Mouse (Mus musculus): ENCODE measurements at regions not wholly inside any gene's neighbourhood (a gene's known extent, or its start where the extent isn't known, plus 50 kb on each side); places are given as distances from the start of the nearest gene placed in this dataset.
A peak's percentile ranks its signal among the peaks of the same experiment; 100 is the strongest.

GRCm38 (mm10) chr19:21150849-21151248 is 121.2 kb upstream of the Zfand5 start:
- no peak for DNase-seq (ENCODE audit: extremely low spot score in 1 of 2, low spot score in 1 of 2)

GRCm38 (mm10) chr19:21150241-21150640 is 121.8 kb upstream of the Zfand5 start:
- no peak for DNase-seq (ENCODE audit: extremely low spot score in 1 of 2, low spot score in 1 of 2)

GRCm38 (mm10) chr19:21146860-21147390 is 125.2 kb upstream of the Zfand5 start:
- no peak for DNase-seq (ENCODE audit: extremely low spot score in 1 of 2, low spot score in 1 of 2)

- no peak for DNase-seq (ENCODE audit: extremely low spot score in 1 of 2, low spot score in 1 of 2)
These were observed 127.3 kb upstream of the Zfand5 start for GRCm38 (mm10) chr19:21144659-21145283.

GRCm38 (mm10) chr19:21143970-21144595 is 128.0 kb upstream of the Zfand5 start:
- no peak for DNase-seq (ENCODE audit: extremely low spot score in 1 of 2, low spot score in 1 of 2)

- no peak for DNase-seq (ENCODE audit: extremely low spot score in 1 of 2, low spot score in 1 of 2)
These were observed 131.6 kb upstream of the Zfand5 start for GRCm38 (mm10) chr19:21140456-21140855.

GRCm38 (mm10) chr19:21138998-21139495 is 133.0 kb upstream of the Zfand5 start:
- DNase-seq (ENCODE audit: extremely low spot score in 1 of 2, low spot score in 1 of 2), result no peak

- DNase-seq (ENCODE audit: extremely low spot score in 1 of 2, low spot score in 1 of 2), result no peak
These were observed 135.3 kb upstream of the Zfand5 start for GRCm38 (mm10) chr19:21136756-21137155.

GRCm38 (mm10) chr19:21135998-21136380 is 136.1 kb upstream of the Zfand5 start:
- DNase-seq (ENCODE audit: extremely low spot score in 1 of 2, low spot score in 1 of 2), result no peak

- peak in 1 of 2 experiments; percentile 13 for DNase-seq (ENCODE audit: extremely low spot score in 1 of 2, low spot score in 1 of 2)
These were observed 136.6 kb upstream of the Zfand5 start for GRCm38 (mm10) chr19:21135297-21135997.

- DNase-seq (ENCODE audit: extremely low spot score in 1 of 2, low spot score in 1 of 2), result no peak
These were observed 142.4 kb upstream of the Zfand5 start for GRCm38 (mm10) chr19:21129653-21130052.

GRCm38 (mm10) chr19:21127079-21127745 is 144.9 kb upstream of the Zfand5 start:
- no peak for DNase-seq (ENCODE audit: extremely low spot score in 1 of 2, low spot score in 1 of 2)

- no peak for DNase-seq (ENCODE audit: extremely low spot score in 1 of 2, low spot score in 1 of 2)
These were observed 145.4 kb upstream of the Zfand5 start for GRCm38 (mm10) chr19:21126670-21127069.

- no peak for DNase-seq (ENCODE audit: extremely low spot score in 1 of 2, low spot score in 1 of 2)
These were observed 152.6 kb upstream of the Zfand5 start for GRCm38 (mm10) chr19:21119477-21119876.

- no peak for DNase-seq (ENCODE audit: extremely low spot score in 1 of 2, low spot score in 1 of 2)
These were observed 153.3 kb upstream of the Zfand5 start for GRCm38 (mm10) chr19:21118782-21119181.

GRCm38 (mm10) chr19:21115693-21116092 is 156.4 kb upstream of the Zfand5 start:
- DNase-seq (ENCODE audit: extremely low spot score in 1 of 2, low spot score in 1 of 2), result no peak

- DNase-seq (ENCODE audit: extremely low spot score in 1 of 2, low spot score in 1 of 2), result no peak
These were observed 157.8 kb upstream of the Tmc1 start for GRCm38 (mm10) chr19:21111836-21112235.

- DNase-seq (ENCODE audit: extremely low spot score in 1 of 2, low spot score in 1 of 2), result no peak
These were observed 154.3 kb upstream of the Tmc1 start for GRCm38 (mm10) chr19:21108311-21108710.

GRCm38 (mm10) chr19:21107741-21108140 is 153.7 kb upstream of the Tmc1 start:
- DNase-seq (ENCODE audit: extremely low spot score in 1 of 2, low spot score in 1 of 2), result no peak

GRCm38 (mm10) chr19:21107275-21107674 is 153.3 kb upstream of the Tmc1 start:
- no peak for DNase-seq (ENCODE audit: extremely low spot score in 1 of 2, low spot score in 1 of 2)

GRCm38 (mm10) chr19:21106766-21107165 is 152.8 kb upstream of the Tmc1 start:
- DNase-seq (ENCODE audit: extremely low spot score in 1 of 2, low spot score in 1 of 2), result no peak

All from layer of hippocampus, postnatal 25 days (tissue).